In the genomic region with DNA sequence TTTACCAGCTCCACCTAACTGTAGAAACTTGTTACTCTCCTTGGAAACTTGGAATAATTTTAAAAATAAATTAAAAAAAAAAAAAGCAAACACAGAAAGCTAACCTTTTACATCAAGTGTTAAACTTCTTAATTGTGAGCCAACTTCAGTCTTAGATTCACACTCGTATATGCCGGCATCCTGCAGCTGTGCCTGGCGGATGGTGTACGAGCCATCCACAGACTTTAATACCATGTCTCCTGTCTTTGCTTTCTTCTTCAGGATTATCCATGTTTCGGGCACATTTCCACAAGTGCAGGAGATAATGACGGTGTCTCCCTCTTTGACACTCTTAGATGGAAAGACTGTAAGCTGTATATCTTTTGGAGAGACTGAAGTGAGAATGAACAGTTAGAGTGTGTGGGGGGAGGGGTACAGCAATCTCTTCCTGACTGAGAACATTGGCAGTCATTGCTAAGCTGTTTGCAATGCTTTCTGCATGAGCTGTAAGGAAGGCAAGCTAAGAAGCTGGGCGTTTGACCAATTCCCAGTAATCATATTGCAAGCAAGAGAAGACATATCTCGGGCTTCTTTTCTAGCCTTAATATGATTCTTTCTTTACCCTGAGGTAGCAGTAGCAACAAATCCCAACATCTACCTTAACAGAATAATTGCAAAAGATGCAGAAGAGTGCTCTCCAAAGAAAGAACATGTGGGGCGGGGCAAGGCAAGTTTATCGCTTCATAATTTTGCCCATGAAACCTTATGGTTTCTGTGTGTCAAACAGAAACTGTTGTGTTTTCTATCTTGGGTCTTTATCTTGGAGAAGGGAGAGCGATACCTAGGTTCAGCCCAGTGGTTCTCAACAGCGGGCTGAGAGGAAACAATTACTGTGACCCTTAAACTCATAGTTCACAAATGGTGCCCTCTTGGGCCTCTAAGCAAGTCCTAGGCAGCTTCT, we compare ENCODE assay signal across 1 mouse cellular context.
TF ChIP-seq lines count a peak whose summit lies in the region.

No protein-coding gene starts in this region.

TF ChIP-seq in CH12.LX, 34 proteins besides CTCF, POLR2A, EP300 and RAD21 (continued from another document):
- TF ChIP-seq MYC (IDR thresholded peaks at IDR 0.05; ENCODE audit: low read depth, low read length) (no peak), USF1 (IDR thresholded peaks at IDR 0.05; ENCODE audit: low read depth, low read length) (no peak), HCFC1 (IDR thresholded peaks at IDR 0.05; ENCODE audit: low read depth, low read length) (no peak), ZKSCAN1 (IDR thresholded peaks at IDR 0.05; ENCODE audit: borderline replicate concordance, low read depth, low read length) (no peak), NRF1 (IDR thresholded peaks at IDR 0.05; ENCODE audit: low read depth, low read length) (no peak), RCOR1 (conservative IDR thresholded peaks at IDR 0.05; ENCODE audit: low read depth, low read length) (no peak), BHLHE40 (IDR thresholded peaks at IDR 0.05; ENCODE audit: low read depth, low read length) (no peak), JUND (conservative IDR thresholded peaks at IDR 0.05; ENCODE audit: low read depth, low read length) (no peak)
TF ChIP-seq in CH12.LX: peak in this region for 0.
